Mouse (Mus musculus): Measurements from ENCODE around the gene Palm3. TPM values are rescaled to one million over a fixed set of nuclear protein-coding genes. Genes with fewer than 3 reads are reported as not detected.

Palm3 gene
- total and polyA plus RNA-seq, 3 experiments = 0.13 to 0.77 (median 0.16) TPM

GRCm38 (mm10) chr8:83976101-83976630 lies 45.1 kb upstream of the Palm3 start:
- Histone ChIP-seq H3K36me3 (replicated peaks in 1 of 2; ENCODE audit: control insufficient read depth in 1 of 2, insufficient read depth in 1 of 2, low read length in 1 of 2) (peaks cover 5 to 31% of the 10 kb centered on the region in 2 experiments), H3K4me2 (ENCODE audit: insufficient read depth, low read depth, poor library complexity, severe bottlenecking) (no peak overlapping the region), H3K79me2 (replicated peaks; ENCODE audit: control insufficient read depth, extremely low read depth, insufficient read depth, poor library complexity, severe bottlenecking) (peaks cover 3% of the 10 kb centered on the region; the same call in 1 of the 2 replicates), H3K9ac (ENCODE audit: insufficient read depth, low read depth) (no peak overlapping the region), H3K4me1 (ENCODE audit: control insufficient read depth in 1 of 2, insufficient read depth in 2 of 2) (peaks cover 14 to 54% of the 10 kb centered on the region in 2 experiments), H3K27me3 (replicated peaks) (no peaks in the 10 kb centered on the region), H3K27ac (ENCODE audit: insufficient read depth, low read depth) (no peak overlapping the region), H3K4me3 (replicated peaks in 1 of 3; ENCODE audit: low read depth in 2 of 3, low read length in 2 of 3, poor library complexity in 1 of 3) (no peak overlapping the region), H3K9me3 (replicated peaks; ENCODE audit: low read length) (no peaks in the 10 kb centered on the region)
- no peak for DNase-seq (ENCODE audit: extremely low read depth)
- TF ChIP-seq MAZ (IDR thresholded peaks at IDR 0.05; ENCODE audit: low read depth, low read length) = no peak
- peak; percentile 62 for TF ChIP-seq RAD21 (IDR thresholded peaks at IDR 0.05; ENCODE audit: low read depth, low read length)
- no peak for TF ChIP-seq KAT2A (IDR thresholded peaks at IDR 0.05; ENCODE audit: insufficient replicate concordance, low read length)
- peak; percentile 40 for TF ChIP-seq SMC3 (IDR thresholded peaks at IDR 0.05; ENCODE audit: low read depth, low read length)
- TF ChIP-seq ELF1 (IDR thresholded peaks at IDR 0.05; ENCODE audit: low read depth, low read length) = no peak
- no peak for TF ChIP-seq ZMIZ1 (IDR thresholded peaks at IDR 0.05; ENCODE audit: low read depth, low read length)
- peak; percentile 29 to 72; a peak in 2 of 4 replicates for TF ChIP-seq CTCF (conservative IDR thresholded peaks at IDR 0.05 in 1 of 2, IDR thresholded peaks at IDR 0.05 in 1 of 2; ENCODE audit: low read depth in 2 of 2, low read length in 2 of 2)
- dilution Hi-C loops (cut with MboI; ENCODE audit: extremely low pct_ligation_motif_present, extremely low pct_unique_long_range_greater_than_20kb, low sequenced_read_pairs) (no loop called here), in situ Hi-C loops (cut with MboI; ENCODE audit: low pct_ligation_motif_present, low pct_unique_long_range_greater_than_20kb, low sequenced_read_pairs) (no loop called here)

GRCm38 (mm10) chr8:83976779-83977350 lies 44.4 kb upstream of the Palm3 start:
- Histone ChIP-seq H3K36me3 (replicated peaks in 1 of 2; ENCODE audit: control insufficient read depth in 1 of 2, insufficient read depth in 1 of 2, low read length in 1 of 2) (peaks cover 11 to 32% of the 10 kb centered on the region in 2 experiments), H3K27me3 (replicated peaks) (no peaks in the 10 kb centered on the region), H3K9ac (ENCODE audit: insufficient read depth, low read depth) (no peak overlapping the region), H3K27ac (ENCODE audit: insufficient read depth, low read depth) (no peak overlapping the region), H3K4me2 (ENCODE audit: insufficient read depth, low read depth, poor library complexity, severe bottlenecking) (no peak overlapping the region), H3K4me1 (ENCODE audit: control insufficient read depth in 1 of 2, insufficient read depth in 2 of 2) (peaks cover 7 to 48% of the 10 kb centered on the region in 2 experiments), H3K79me2 (replicated peaks; ENCODE audit: control insufficient read depth, extremely low read depth, insufficient read depth, poor library complexity, severe bottlenecking) (peaks cover 3% of the 10 kb centered on the region; the same call in 1 of the 2 replicates), H3K4me3 (replicated peaks in 1 of 3; ENCODE audit: low read depth in 2 of 3, low read length in 2 of 3, poor library complexity in 1 of 3) (no peak overlapping the region), H3K9me3 (replicated peaks; ENCODE audit: low read length) (no peaks in the 10 kb centered on the region)
- no peak for TF ChIP-seq UBTF (IDR thresholded peaks at IDR 0.05; ENCODE audit: low read depth, low read length)
- TF ChIP-seq NRF1 (IDR thresholded peaks at IDR 0.05; ENCODE audit: low read depth, low read length) = no peak
- TF ChIP-seq MAFK (IDR thresholded peaks at IDR 0.05; ENCODE audit: insufficient replicate concordance, low read length) = no peak
- no peak for TF ChIP-seq USF2 (conservative IDR thresholded peaks at IDR 0.05; ENCODE audit: low read depth, low read length)
- TF ChIP-seq CTCF (conservative IDR thresholded peaks at IDR 0.05 in 1 of 2, IDR thresholded peaks at IDR 0.05 in 1 of 2; ENCODE audit: low read depth in 2 of 2, low read length in 2 of 2) = peak in 1 of 2 experiments; percentile 33; a peak in 2 of 4 replicates
- no peak for TF ChIP-seq HCFC1 (IDR thresholded peaks at IDR 0.05; ENCODE audit: low read depth, low read length)
- in situ Hi-C loops (cut with MboI; ENCODE audit: low pct_ligation_motif_present, low pct_unique_long_range_greater_than_20kb, low sequenced_read_pairs) = no loop called here
- dilution Hi-C loops (cut with MboI; ENCODE audit: extremely low pct_ligation_motif_present, extremely low pct_unique_long_range_greater_than_20kb, low sequenced_read_pairs) = no loop called here
- DNase-seq (ENCODE audit: extremely low read depth) = no peak
